Mouse (Mus musculus): ENCODE measurements around the gene Atp6v0b. TPM values are rescaled to one million over a fixed set of nuclear protein-coding genes. Genes with fewer than 3 reads are reported as not detected.

Gene Atp6v0b
- polyA plus RNA-seq, 1 experiment from 2014 or later = 154 TPM

DNA sequence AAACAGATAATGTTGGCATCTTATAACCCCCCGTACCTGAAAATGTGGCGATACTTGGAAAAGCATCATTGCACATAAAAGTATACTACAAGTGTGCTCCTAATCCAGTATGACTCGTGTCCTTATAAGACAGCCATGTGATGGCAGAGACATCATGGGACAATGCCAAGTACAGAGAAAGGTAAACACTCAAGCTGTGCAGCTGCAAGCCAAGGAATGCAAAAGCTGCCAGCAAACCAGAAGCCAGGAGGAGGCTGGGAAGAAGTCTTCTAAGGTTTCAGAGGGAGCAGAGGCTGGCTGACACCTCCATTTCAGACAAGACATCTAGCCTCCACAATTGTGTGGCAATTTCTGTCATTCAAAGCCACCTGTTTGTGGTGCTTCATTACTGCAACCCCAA is 19.1 kb upstream of the Atp6v0b start:
- Histone ChIP-seq H3K27ac (replicated peaks; ENCODE audit: low read depth, low read length) (no peak overlapping the region), H3K9ac (replicated peaks; ENCODE audit: low read length) (no peak overlapping the region), H3K36me3 (replicated peaks; ENCODE audit: control insufficient read depth, insufficient read depth, low read depth, low read length) (peaks cover 8% of the 10 kb centered on the region), H3K9me3 (replicated peaks; ENCODE audit: control insufficient read depth, low read length) (no peaks in the 10 kb centered on the region), H3K4me1 (ENCODE audit: control insufficient read depth, insufficient read depth, low read length) (no peaks in the 10 kb centered on the region), H3K4me2 (ENCODE audit: low read depth, low read length) (no peak overlapping the region), H3K4me3 (ENCODE audit: low read depth, low read length) (no peak overlapping the region), H3K27me3 (ENCODE audit: control insufficient read depth, insufficient read depth, low read length) (no peaks in the 10 kb centered on the region)
- DNase-seq (ENCODE audit: low spot score) (no peak), ATAC-seq (replicated peaks; ENCODE audit: insufficient number of reproducible peaks, low FRiP score, low TSS enrichment, low read depth) (no peak)
- WGBS = 93% methylated on average over 3 of the region's 3 CpGs

DNA sequence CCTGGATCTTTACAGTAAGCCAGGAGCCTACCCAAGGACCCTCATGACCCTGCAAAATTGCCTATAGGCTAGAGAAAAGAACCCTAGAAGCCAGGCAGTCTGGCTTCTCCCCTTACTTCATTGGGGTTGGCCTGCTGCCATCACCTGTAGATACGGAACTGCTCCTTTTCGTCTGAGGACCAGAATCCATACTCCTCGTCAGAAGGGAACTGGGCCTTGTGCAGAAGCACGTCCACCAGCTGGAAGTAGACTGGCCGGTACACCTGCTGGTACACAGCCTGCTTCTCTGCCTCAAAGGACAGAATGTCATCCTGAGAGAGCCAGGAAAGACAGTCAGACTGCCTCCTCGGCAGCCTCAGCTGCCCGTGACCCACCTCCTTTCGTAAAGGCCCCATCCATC is 17.6 kb upstream of the Atp6v0b start:
- Histone ChIP-seq H3K27ac (replicated peaks; ENCODE audit: low read depth, low read length) (no peak overlapping the region), H3K4me1 (ENCODE audit: control insufficient read depth, insufficient read depth, low read length) (no peaks in the 10 kb centered on the region), H3K4me2 (ENCODE audit: low read depth, low read length) (no peak overlapping the region), H3K4me3 (ENCODE audit: low read depth, low read length) (no peak overlapping the region), H3K9me3 (replicated peaks; ENCODE audit: control insufficient read depth, low read length) (no peaks in the 10 kb centered on the region), H3K27me3 (ENCODE audit: control insufficient read depth, insufficient read depth, low read length) (no peaks in the 10 kb centered on the region), H3K9ac (replicated peaks; ENCODE audit: low read length) (no peak overlapping the region), H3K36me3 (replicated peaks; ENCODE audit: control insufficient read depth, insufficient read depth, low read depth, low read length) (peaks cover 8% of the 10 kb centered on the region)
- ATAC-seq (replicated peaks; ENCODE audit: insufficient number of reproducible peaks, low FRiP score, low TSS enrichment, low read depth) = no peak
- 95% methylated on average over 8 of the region's 8 CpGs for WGBS
- no peak for DNase-seq (ENCODE audit: low spot score)

DNA sequence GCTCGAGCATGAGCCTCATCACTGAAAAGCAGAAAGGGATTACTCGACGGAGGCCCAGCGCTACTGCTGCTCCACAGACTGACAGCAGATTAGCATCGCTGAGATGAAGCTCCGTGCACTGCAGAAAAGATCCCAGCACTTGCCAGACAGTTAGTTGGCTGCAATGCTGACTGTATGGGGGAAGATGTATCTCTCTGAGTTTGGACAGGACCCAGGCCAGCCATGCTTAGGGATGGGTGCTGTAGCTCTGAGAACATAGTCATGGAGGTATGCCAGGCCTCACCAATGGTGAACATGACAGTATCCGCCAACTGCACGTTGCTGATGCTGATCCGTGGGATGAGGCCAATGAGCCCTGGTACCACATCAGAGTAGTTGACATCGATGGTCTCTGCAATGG is 17.0 kb upstream of the Atp6v0b start:
- ATAC-seq (replicated peaks; ENCODE audit: insufficient number of reproducible peaks, low FRiP score, low TSS enrichment, low read depth) = no peak
- 89% methylated on average over 10 of the region's 10 CpGs for WGBS

DNA sequence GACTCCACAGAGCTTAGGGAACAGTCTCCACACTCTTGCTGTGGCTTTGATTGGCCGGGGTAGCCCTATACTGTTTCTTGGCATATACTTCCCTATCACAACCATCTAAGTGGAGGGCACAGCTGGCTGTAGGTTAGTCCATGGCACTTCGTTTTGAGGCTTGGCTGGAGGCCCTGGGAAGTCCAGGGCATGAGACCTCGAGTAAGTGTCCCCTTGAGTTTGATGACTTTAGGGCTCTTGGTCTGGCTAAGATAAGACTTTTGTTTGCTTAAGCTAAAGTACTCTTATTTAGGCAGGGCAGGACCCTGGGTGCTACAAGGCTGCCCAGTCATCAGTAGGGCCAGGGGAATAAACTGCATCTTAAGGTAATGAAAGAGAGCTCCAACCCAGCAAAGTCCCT is 11.0 kb upstream of the Atp6v0b start:
- H3K9ac ChIP-seq (replicated peaks; ENCODE audit: low read length) = no peak overlapping the region
- DNase-seq (ENCODE audit: low spot score) (no peak), ATAC-seq (replicated peaks; ENCODE audit: insufficient number of reproducible peaks, low FRiP score, low TSS enrichment, low read depth) (no peak)
- no peak overlapping the region for H3K27ac ChIP-seq (replicated peaks; ENCODE audit: low read depth, low read length)
- no peaks in the 10 kb centered on the region for H3K27me3 ChIP-seq (ENCODE audit: control insufficient read depth, insufficient read depth, low read length)
- H3K4me3 ChIP-seq (ENCODE audit: low read depth, low read length) = no peak overlapping the region
- H3K4me1 ChIP-seq (ENCODE audit: control insufficient read depth, insufficient read depth, low read length) = no peaks in the 10 kb centered on the region
- WGBS = 89% methylated on average over 3 of the region's 3 CpGs
- H3K9me3 ChIP-seq (replicated peaks; ENCODE audit: control insufficient read depth, low read length) = no peaks in the 10 kb centered on the region
- no peak overlapping the region for H3K4me2 ChIP-seq (ENCODE audit: low read depth, low read length)
- peaks cover 8% of the 10 kb centered on the region for H3K36me3 ChIP-seq (replicated peaks; ENCODE audit: control insufficient read depth, insufficient read depth, low read depth, low read length)

More for the DNA sequence above, 17.0 kb upstream of the Atp6v0b start:
- Histone ChIP-seq H3K36me3 (replicated peaks; ENCODE audit: control insufficient read depth, insufficient read depth, low read depth, low read length) (peaks cover 8% of the 10 kb centered on the region), H3K4me3 (ENCODE audit: low read depth, low read length) (no peak overlapping the region), H3K27ac (replicated peaks; ENCODE audit: low read depth, low read length) (no peak overlapping the region), H3K4me2 (ENCODE audit: low read depth, low read length) (no peak overlapping the region), H3K27me3 (ENCODE audit: control insufficient read depth, insufficient read depth, low read length) (no peaks in the 10 kb centered on the region), H3K9ac (replicated peaks; ENCODE audit: low read length) (no peak overlapping the region), H3K9me3 (replicated peaks; ENCODE audit: control insufficient read depth, low read length) (no peaks in the 10 kb centered on the region), H3K4me1 (ENCODE audit: control insufficient read depth, insufficient read depth, low read length) (no peaks in the 10 kb centered on the region)
- no peak for DNase-seq (ENCODE audit: low spot score)

DNA sequence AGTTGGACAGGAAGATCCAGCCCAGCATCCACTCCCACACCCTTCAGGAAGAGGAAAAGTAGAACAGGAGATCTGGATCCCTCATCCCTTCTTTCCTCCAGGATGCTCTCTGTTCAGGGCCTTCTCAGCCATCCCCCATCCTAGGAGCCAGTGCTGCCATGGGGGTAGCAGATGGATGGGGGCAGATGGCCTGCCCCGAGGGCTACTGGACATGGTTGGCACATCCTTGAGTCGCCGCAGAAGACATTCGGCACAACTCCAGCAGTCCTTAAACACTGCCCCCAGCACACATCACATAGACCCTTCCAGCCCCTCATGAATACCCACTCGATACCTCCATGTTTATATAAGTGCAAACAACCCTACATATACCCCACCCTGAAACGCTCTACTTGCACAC is 8.9 kb upstream of the Atp6v0b start:
- no peak overlapping the region for H3K4me3 ChIP-seq (ENCODE audit: low read depth, low read length)
- peaks cover 3% of the 10 kb centered on the region; the same call in 1 of the 2 replicates for H3K36me3 ChIP-seq (replicated peaks; ENCODE audit: control insufficient read depth, insufficient read depth, low read depth, low read length)
- 91% methylated on average over 6 of the region's 6 CpGs for WGBS

DNA sequence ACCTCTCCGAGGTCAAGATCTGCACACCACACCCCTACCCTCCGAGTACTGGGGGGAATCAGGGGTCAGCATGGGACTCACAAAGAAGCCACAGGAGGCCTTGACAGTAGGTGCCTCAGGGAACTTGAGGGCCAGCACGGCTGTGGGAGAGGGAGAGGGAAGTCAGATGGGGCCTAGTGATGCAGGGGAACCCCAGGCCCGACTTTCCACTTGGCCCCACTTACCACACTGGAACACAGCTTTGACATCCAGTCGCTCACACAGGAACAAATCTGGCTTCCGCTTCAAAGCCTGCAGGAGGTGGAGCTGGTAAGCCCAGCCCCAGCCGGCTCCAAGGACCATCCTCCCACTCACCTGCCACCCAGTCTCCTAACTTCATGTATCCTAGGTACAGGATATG is 8.2 kb upstream of the Atp6v0b start:
- Histone ChIP-seq H3K36me3 (replicated peaks; ENCODE audit: control insufficient read depth, insufficient read depth, low read depth, low read length) (peaks cover 3% of the 10 kb centered on the region; the same call in 1 of the 2 replicates), H3K9ac (replicated peaks; ENCODE audit: low read length) (no peak overlapping the region), H3K27ac (replicated peaks; ENCODE audit: low read depth, low read length) (no peak overlapping the region), H3K4me3 (ENCODE audit: low read depth, low read length) (no peak overlapping the region), H3K4me1 (ENCODE audit: control insufficient read depth, insufficient read depth, low read length) (no peaks in the 10 kb centered on the region), H3K4me2 (ENCODE audit: low read depth, low read length) (no peak overlapping the region), H3K27me3 (ENCODE audit: control insufficient read depth, insufficient read depth, low read length) (no peaks in the 10 kb centered on the region), H3K9me3 (replicated peaks; ENCODE audit: control insufficient read depth, low read length) (no peaks in the 10 kb centered on the region)
- DNase-seq (ENCODE audit: low spot score) (no peak), ATAC-seq (replicated peaks; ENCODE audit: insufficient number of reproducible peaks, low FRiP score, low TSS enrichment, low read depth) (no peak)
- 80% methylated on average over 7 of the region's 7 CpGs for whole genome bisulfite sequencing

More for the DNA sequence above, 8.9 kb upstream of the Atp6v0b start:
- Histone ChIP-seq H3K9ac (replicated peaks; ENCODE audit: low read length) (no peak overlapping the region), H3K4me1 (ENCODE audit: control insufficient read depth, insufficient read depth, low read length) (no peaks in the 10 kb centered on the region), H3K27me3 (ENCODE audit: control insufficient read depth, insufficient read depth, low read length) (no peaks in the 10 kb centered on the region), H3K4me2 (ENCODE audit: low read depth, low read length) (no peak overlapping the region), H3K9me3 (replicated peaks; ENCODE audit: control insufficient read depth, low read length) (no peaks in the 10 kb centered on the region), H3K27ac (replicated peaks; ENCODE audit: low read depth, low read length) (no peak overlapping the region)
- ATAC-seq (replicated peaks; ENCODE audit: insufficient number of reproducible peaks, low FRiP score, low TSS enrichment, low read depth) (no peak), DNase-seq (ENCODE audit: low spot score) (no peak)

DNA sequence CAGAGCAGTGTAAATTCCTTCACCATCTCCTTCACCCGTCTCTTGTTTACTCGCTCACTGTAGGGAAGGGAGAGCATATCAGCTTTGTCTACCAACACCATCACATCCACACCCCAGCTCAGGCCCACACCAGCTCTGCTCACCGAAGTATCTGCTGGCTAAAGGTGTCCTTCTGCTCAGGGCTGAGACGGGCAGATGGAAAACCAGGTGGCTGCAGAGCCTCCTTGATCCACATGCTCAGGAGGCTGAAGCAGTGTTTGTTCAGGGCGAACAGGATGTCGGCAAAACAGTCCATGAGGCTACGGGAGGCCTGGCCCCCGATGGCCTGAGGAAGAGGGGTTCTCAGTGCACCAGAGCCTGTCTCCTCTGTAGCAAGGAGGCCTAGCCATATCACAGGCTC is 7.5 kb upstream of the Atp6v0b start:
- WGBS = 86% methylated on average over 7 of the region's 8 CpGs
- Histone ChIP-seq H3K36me3 (replicated peaks; ENCODE audit: control insufficient read depth, insufficient read depth, low read depth, low read length) (peaks cover 3% of the 10 kb centered on the region; the same call in 1 of the 2 replicates), H3K27ac (replicated peaks; ENCODE audit: low read depth, low read length) (no peak overlapping the region)

DNA sequence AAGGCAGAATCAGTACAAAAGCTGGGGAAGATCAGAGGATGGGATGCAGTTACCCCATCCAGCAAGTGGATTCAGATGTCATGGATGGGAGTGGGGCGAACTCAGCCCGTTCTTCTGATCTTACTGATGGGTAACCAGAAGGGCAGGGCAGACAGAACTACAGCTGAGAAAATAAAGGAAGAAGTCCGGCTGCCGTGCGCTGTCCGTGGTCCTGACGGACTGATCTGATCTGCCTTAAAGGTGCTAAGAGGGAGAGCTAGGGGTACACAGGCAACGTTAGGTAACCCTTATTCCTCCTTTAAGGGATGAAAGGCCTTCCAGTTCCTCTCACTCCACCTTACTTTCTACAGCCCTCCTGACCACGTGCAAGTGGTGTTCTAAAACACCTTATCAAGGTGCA is 6.2 kb upstream of the Atp6v0b start:
- ATAC-seq (replicated peaks; ENCODE audit: insufficient number of reproducible peaks, low FRiP score, low TSS enrichment, low read depth) (no peak), DNase-seq (ENCODE audit: low spot score) (peak; percentile 76)
- Histone ChIP-seq H3K4me3 (ENCODE audit: low read depth, low read length) (no peak overlapping the region), H3K27me3 (ENCODE audit: control insufficient read depth, insufficient read depth, low read length) (no peaks in the 10 kb centered on the region), H3K4me2 (ENCODE audit: low read depth, low read length) (no peak overlapping the region), H3K27ac (replicated peaks; ENCODE audit: low read depth, low read length) (no peak overlapping the region), H3K9me3 (replicated peaks; ENCODE audit: control insufficient read depth, low read length) (no peaks in the 10 kb centered on the region), H3K4me1 (ENCODE audit: control insufficient read depth, insufficient read depth, low read length) (no peaks in the 10 kb centered on the region), H3K9ac (replicated peaks; ENCODE audit: low read length) (no peak overlapping the region), H3K36me3 (replicated peaks; ENCODE audit: control insufficient read depth, insufficient read depth, low read depth, low read length) (peaks cover 3% of the 10 kb centered on the region; the same call in 1 of the 2 replicates)
- WGBS = 24% methylated on average over 9 of the region's 9 CpGs

More for the DNA sequence above, 7.5 kb upstream of the Atp6v0b start:
- Histone ChIP-seq H3K4me2 (ENCODE audit: low read depth, low read length) (no peak overlapping the region), H3K9ac (replicated peaks; ENCODE audit: low read length) (no peak overlapping the region), H3K4me3 (ENCODE audit: low read depth, low read length) (no peak overlapping the region), H3K4me1 (ENCODE audit: control insufficient read depth, insufficient read depth, low read length) (no peaks in the 10 kb centered on the region), H3K9me3 (replicated peaks; ENCODE audit: control insufficient read depth, low read length) (no peaks in the 10 kb centered on the region), H3K27me3 (ENCODE audit: control insufficient read depth, insufficient read depth, low read length) (no peaks in the 10 kb centered on the region)
- DNase-seq (ENCODE audit: low spot score) (no peak), ATAC-seq (replicated peaks; ENCODE audit: insufficient number of reproducible peaks, low FRiP score, low TSS enrichment, low read depth) (no peak)
